Mouse (Mus musculus) adrenal gland, adult 18-20 months (tissue): ENCODE measurements around the gene Rasl11a. TPM values are rescaled to one million over a fixed set of nuclear protein-coding genes. Genes with fewer than 3 reads are reported as not detected.
"Not testable (repeated sequence)": the region's sequence is repeated elsewhere in the genome, so short reads cannot be mapped to it uniquely, and the experiment has no call there.

Experiments used
- DNase-seq, 2 experiments: peaks; one replicate each; pipeline ENCODE4 v3.0.0; 2021 to 2022; ENCODE audit warnings: low spot score in 2 of 2
- total RNA-seq, 2 experiments: library from RNA; stranded (reverse); gene quantifications; 1 replicate in 1 of 2; 2 replicates in 1 of 2; pipeline ENCODE4 v1.2.3; 2021

Gene Rasl11a
- total RNA-seq, 2 experiments from 2014 or later = 7.0 to 11.1 TPM

DNA sequence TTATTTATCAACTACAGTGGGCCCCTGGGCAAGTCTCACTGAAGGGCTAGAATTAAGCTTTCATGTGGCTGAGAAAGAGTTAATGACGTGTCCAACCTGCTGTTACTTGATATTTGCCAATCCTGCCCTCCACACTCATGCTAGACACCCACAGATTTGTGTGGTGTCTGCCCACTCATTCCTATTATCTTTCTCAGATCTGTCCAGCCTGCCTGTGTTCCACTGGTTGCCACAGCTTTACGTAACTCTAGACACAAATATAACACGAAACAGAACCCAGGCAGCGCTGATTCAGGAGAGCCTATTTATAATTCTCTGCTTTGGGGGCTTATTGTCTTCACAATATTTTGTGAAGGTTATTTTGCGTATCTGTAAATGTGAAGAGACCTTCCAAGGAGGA is 3.6 kb upstream of the Rasl11a start:
- DNase-seq = no peak

DNA sequence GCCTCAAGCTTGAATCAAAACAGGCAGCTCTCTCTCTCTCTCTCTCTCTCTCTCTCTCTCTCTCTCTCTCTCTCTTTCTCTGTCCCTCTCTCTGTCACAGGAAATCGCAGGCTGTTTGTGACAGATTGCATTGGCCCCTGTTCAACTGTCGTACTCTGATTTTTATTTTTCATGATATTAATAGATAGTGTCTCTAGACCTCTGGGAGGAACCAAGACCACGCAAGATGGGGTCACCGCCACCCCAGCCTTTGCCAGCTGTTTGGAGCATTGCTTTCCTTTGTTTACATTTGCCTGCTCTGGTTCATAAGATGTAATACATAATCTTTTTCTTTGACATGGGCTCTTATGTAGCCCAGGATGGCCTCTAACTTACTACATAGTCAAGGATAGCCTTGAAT is 2.9 kb upstream of the Rasl11a start:
- DNase-seq = no peak

DNA sequence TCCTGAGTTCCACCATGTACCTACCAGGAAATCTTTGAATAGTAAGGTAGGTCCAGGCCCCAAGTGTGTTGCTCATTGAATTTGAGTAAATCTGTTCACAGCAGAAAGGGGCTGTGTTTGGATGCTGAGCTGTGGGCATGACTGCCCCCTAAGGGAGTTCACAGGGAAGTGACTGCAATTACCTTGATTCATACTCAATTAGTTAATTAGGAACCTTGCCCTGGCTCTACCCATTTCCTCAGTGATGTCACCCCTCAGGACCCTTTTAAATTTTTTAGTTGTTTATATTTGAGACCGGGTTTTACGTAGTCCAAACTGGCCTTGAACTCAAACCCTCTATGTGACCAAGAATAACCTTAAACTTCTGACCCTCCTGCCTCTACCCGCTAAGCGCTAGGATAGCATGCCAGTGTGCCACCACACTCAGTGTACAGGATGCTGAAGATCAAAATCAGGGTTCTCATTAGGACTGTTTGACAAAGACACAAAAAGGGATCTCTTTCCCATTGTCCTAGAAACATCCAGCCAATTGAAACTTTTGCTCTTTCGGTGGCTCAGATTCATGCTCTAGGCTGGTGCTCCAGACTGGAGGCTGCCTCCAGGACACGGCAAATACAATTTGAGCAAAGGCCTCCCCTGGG is 450 bp upstream of the Rasl11a start:
- DNase-seq = no peak

DNA sequence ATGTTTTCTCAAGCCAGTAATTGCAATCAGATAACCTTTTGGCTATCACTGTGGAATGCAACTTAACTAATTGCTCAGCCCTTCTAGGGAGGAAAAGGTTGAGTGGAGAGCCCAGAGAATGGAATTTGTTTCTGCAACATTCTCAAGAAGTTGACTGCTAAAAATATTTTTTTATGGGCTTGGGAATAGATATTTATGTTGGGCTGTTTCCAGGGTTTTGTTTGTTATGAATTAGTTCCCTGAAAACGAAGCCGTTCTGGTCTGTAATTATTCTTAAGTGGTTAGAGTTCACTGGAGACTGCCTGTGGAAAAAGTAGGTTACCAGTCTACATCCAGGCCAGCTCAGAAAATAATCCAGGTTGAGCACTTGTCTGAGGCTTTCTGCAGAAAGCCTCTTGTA is 1.6 kb downstream of the Rasl11a start:
- no peak for DNase-seq

DNA sequence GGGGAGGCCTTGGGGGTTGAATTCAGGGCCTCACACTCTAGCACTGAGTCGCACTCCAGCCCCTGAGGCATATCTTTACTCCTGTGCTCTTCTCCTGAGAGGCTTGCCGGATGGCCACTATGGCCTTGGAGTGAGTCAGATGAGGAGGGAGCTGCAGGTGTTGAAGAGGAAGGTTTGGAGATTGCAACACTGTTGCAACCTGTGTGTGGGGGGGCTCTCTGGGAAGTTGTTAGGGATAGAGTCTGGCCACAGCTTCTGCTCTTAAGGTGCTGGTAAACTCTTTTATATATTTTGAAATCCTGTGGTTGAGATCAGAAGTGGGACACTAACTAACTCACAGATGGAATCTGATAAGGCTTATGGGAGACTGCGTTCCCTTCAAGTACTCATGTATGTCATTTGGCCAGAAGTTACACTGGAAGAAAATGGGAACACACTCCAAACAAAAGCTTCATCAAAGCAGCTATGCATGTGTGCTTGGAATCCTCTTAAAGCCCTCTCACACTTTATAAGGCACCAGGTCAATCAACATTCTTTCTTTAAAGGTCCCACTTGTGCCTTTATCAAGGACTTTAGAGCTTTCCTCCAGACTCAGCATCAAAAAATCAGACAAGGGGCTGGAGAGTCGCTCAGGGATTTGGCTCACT is 4.2 kb downstream of the Rasl11a start:
- no peak for DNase-seq

DNA sequence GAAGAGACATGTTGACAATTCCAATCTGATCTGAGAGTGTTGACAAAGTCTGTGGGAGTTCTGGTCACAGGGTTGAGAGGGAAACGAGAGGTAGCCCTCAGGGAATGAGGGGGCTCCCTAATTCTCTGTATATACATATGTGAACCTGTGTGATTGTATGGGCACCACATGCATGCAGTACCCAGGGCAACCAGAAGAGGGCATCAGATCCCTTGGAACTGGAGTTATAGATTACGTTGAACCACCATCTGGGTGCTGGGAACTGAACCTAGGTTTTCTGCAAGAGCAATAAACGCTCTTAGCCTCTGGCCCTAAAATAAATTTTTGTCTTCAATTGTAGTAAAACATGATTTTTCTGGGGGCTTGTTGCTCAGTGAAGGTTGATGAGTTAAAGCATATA is 11.2 kb downstream of the Rasl11a start:
- DNase-seq = no peak

DNA sequence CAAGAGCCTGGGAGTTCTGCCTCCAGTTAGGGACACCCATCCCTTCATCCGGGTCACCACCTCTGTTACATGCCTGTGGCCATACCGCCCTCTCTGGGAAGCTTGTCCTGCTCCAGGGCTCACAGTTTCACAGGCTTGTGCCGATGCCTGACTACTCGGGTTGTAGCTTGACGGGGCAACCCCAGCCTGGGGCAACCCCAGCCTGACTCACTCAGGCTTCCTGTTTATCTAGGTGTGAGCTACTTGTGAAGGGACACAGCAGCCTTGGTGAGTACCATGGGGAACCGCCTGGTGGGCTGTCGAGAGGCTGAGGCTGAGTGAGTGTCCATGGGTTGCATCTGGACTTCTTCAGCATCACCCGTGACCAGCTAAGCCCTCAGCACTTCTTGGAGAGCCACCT is 12.7 kb downstream of the Rasl11a start:
- DNase-seq = no peak

DNA sequence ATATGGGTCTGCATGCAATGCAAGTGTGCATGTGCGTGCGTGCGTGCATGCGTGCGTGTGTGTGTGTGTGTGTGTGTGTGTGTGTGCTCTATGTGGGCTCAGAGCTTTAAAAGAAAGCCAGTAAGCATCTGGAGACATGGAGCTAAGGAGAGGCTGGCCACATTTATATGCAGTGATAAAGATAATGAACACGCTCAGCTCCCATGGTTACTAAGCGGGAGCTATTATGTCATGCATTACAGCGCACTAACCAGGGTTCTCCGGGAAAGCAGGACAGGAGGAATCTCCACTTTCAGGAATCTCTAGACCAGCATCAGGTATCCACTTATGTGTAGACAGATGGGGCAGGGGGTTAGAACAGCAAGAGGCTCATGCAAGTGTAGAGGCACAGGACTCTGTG is 13.9 kb downstream of the Rasl11a start:
- no peak for DNase-seq

DNA sequence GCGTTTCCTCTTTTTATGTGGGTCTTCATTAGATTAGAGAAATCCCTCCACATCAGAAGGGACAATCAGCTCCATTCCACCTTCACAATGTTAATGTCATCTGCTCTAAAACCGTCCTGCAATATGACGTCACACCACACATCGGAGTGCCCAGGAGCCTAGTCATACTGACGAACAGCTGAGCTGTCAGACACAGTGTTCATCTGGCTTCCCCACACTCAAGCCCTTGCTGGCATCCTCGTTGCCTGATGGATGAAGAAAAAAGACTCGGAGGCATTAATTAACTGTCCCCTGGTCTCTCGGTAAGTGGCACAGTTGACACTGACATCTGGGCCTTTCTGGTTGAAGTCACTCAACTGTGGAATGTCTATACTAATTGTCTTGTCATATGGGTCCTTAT is 14.4 kb downstream of the Rasl11a start:
- DNase-seq = no peak

DNA sequence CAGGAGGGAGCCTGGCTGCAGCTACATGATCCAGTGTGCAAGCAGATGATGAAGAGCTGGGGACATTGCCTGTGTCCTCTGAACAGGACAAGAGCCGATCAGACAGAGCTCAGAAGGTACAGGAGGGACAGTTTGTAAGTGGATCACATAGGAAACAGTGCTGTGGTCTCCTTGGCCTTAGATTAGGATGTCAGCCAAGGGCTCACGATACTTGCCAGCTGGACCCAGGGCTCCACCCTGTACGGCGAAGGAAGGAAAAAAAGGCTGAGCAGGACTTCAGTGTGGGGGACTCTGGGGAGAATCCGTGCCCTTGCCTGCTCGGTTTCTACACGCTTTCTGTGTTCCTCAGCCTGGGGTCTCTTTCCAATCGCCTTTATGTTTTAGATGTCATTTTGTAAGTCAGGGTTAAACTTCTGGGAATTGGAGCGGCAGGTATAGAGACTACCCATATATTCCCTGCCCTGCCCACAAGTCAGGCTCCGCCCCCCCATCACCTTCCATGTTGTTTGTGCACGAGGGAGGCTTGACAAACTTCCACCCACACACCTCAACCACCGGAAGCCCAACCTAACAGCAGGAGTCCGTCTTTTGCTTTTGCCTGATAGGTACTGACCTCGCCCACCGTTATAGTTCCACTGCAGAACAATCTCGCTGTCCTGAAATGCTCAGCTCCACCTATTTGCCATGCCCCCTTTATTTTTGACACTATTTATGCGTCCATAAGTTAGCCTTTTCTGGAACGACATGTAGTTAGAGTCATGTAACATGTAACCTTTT is 15.5 kb downstream of the Rasl11a start:
- no peak for DNase-seq

DNA sequence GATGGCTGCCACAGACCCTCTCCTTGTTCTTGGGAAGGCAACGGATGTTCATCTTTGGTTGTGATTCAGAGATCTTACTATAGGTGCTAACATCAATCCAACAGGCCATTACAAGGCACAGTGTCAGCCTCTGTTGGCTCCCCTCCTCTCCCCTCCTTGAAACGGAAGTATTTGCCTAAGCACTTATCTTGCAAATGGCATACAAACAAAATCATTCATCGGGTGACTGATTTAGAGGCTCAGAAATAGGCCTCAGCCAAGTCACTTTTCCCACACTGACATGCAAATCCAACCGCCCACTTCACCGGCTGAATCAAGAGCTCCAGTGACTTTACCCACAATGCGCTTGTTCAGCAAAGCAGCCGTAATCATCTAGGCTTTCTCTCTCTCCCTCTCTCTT is 16.7 kb downstream of the Rasl11a start:
- no peak for DNase-seq

DNA sequence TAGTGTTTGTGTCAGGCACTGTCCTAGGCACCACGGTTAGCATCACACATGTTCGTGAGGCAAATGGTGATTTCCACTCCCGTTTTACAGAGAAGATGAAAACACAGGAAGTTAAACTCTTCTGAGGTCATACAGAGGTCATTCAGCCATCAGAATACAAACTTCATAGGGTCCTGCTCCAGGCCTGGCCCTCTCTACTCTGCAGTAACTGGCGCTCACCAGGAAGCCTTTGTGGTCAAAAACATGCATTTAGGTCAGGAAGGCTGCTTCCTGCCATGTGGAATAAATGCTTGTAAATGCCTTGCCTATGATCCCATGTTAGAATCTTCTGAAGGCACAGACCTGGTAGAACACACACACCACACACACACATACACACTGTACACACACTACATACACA is 20.6 kb downstream of the Rasl11a start:
- DNase-seq = no peak

DNA sequence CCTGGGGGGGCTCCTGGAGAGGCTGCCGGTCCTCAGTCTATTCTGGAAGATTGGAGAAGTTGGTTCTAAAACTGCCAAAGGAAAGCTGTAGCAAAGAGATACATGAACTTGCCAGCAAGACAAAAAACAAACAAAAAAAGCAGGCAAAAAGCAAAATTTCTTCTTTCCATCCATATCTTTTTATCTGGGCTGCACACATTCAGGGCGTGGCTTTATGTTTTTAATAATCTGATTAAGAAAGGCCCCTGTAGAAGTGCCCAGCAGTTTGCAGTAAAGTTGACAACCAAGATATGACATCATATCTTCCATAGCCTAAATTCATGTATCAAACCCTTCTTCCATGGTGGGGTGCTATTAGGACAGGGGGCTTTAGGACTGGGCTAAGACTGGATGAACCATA is 21.4 kb downstream of the Rasl11a start:
- DNase-seq = no peak

DNA sequence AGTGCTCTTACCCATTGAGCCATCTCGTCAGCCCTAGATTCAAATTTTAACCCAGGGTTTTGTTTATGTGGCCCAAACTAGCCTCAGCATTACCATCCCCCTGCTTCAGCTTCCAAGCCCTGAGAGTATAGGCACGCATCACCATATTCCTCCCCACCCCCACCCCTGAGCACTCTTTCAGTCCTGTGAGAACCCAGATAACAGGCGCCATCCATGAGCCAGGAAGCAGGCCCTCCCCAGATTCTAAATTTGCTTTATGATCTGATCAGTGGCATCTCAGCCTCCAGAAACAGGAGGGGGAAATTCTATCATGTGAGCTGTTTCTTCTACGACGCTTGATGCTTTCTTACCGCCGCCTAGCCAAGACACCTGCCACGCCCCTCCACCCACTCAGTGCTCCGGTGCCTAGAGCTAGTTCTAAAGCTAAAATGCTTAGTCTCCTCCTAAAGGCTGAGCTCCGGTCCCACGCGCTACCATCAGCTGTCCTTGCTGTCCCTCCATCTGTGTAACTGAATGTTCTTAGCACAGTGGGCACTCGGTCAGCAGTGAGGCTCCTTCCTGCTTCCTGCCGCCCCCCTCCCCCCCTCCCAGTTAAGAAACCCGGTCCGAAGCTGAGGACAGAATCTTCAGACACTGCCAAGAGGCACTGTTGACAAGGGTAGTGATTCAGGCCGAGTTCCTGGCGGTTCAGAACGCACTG is 22.5 kb downstream of the Rasl11a start:
- peak in 1 of 2 experiments; percentile 26 for DNase-seq

DNA sequence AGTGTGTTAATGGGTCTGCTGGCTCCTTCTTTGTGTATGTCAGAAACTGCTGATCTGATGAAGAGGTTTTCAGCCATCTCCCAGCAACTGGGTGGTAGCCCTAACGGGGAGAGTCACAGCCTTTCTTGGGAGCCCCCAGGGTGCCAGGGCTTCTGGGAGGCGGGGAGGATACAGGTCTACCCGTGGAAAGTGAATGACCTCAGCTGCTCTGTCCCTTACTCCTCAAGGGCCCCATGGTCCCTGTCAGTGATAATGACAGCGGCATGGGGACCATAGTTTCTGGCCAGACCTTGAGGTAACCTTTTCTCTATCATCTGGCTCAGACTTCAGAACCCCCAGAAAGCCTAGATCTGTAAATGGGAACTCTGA is 23.1 kb downstream of the Rasl11a start:
- DNase-seq = no peak

DNA sequence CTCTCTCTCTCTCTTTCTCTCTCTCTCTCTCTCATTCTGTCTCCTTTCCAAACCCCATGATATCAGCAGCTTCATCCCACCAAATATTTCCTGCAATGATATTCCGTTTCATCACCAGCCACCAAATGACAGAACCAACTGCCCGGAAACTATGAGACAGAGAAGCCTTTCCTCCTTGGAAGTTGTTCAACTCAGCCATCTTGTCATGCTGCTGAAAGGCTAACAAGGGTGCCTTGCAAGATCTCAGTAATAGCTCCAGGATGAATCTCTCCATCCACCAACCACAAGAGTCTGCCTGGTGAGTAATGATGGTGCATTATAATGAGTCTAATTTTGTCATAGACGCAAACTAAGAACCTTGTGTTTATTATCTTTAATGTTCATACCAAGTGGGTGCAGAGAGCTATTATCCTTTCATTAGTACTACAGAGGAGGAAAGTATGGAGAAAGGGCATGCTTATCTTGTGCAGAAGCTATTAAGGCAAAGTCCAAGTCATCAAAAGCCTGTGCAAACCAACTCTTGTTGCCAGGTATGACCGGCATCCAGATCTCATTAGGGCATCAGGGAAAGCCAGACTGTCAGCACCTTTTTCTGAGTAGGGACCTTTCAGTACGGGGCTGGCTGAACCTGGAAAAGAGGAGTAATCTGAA is 28.2 kb downstream of the Rasl11a start:
- no peak for DNase-seq

DNA sequence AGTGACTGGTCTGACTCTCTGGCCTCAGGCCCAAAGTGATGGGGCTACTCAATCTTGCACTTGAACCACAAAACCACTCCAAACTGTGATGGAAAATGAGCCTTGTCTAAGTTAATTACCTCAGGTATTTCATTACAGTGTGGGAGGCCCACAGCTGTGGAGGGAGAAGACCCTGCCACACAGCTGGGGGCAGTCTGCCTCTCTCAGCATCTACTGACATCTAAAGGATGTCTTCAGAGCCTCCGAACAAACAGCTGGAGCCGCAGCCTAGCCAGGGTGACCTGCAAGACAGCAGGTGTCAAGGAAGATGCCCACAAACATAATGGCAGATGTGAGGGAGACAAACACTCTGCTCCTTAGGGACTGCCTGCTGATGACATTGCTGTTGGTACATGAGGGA is 31.2 kb downstream of the Rasl11a start:
- no peak for DNase-seq

DNA sequence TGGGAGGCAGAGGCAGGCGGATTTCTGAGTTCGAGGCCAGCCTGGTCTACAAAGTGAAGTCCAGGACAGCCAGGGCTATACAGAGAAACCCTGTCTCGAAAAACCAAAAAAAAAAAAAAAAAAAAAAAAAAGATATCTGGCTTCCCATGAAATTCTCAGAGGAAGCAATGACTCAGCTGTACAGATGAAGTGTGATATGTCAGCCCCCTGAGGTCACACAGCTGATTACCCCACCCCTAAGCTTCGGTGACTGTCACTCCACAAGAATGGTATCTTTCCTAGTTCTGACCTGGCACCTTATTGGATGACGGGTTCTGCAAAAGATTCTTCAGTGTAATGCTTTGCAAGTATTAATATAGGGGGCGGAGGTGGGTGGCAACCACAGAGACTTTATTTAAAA is 33.0 kb downstream of the Rasl11a start:
- DNase-seq = not testable (repeated sequence)

DNA sequence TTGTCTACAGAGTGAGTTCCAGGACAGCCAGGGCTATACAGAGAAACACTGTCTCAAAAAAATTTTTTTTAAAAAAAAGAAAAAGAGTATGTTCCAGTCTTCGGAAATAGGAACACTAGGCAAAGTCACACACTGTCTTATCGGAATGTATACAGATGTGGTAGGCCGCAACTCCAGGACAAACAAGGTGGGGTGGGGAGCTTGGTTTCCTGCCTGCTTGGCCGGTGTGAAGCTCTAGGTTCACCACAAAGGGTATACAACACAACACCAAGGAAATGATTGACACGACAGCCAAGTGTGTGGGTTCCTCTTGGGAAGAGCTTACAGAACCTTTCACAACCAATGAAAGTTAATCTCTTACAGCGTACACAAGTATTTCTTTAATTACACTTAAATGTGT is 37.4 kb downstream of the Rasl11a start:
- no peak for DNase-seq

DNA sequence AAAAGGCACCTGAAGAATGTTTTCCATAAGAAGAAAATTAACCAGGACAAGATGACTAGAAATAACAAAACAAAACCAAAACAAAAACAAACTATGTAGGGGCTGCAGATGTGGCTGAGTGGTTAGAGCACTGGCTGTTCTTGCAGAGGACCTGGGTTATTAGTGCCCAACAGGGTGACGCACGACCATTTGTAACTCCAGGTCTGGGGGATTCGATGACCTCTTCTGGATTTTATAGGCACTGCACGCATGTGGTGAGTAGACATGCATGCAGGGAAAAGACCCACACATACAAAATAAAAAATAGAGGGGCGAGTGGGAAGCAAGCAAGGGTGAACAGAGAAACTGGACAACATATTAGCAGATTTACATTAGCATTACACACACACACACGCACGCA is 38.2 kb downstream of the Rasl11a start:
- DNase-seq = no peak

DNA sequence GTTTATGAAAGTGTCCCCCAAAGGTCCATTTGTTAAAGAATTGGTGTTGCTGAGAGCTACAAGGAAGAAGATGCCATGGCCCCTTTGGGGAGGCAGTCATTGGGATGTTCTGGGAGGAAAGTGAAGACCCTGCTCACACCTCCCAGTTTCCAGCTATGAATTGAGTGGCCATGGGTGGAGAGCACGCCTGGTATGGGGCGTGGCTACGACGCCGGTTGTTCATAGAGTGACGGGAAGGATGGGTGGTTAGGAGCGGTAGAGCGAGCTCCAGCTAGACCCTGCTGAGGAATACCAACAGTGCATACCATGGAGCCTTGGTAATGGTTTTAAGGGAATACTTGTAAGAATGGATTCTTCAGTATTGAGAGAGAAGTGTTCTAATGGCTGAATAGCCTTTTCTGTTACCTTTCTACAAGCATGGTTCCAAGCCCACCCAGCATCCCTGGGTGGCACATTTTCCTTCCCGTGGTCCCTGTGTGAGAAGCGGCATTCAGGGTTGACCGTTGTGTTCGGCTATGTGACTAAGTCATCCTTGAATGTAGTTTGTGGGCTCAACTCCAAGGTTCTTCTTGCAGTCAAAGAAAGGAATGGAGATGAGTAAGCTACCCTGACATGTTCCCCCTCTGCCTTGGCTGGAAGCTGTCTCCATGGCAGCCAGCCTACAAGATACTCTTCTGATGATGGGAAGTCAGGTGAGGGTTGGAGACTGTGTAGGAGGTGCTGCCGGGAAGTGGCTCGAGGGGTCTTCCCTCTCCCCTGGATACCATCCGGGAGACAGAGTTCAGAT is 38.8 kb downstream of the Rasl11a start:
- no peak for DNase-seq
